Mouse (Mus musculus): ENCODE measurements around the gene Snx29. TPM values are rescaled to one million over a fixed set of nuclear protein-coding genes. Genes with fewer than 3 reads are reported as not detected.

Gene Snx29
- polyA plus RNA-seq, 1 experiment from 2014 or later = 8.2 TPM

DNA sequence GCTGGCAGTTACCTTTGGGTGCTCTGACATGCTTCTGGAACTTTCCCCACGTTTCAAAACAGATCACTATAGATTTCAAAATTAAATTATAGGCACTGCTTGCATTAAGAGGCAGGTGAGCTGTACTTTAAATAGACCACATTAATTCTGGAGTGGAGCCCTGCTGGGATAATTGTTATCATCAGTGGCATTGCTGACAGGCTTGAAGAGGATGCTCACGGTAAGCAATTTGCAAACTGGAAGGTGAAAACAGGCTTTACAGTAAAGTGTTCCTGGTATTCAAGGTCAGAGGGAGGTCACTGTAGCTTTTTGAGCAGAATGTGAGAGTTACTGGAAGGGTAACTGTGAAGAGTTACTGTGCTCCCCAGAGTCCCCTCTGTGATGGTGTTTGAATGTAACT is 66.6 kb downstream of the Snx29 start:
- no peaks in the 10 kb centered on the region for H3K36me3 ChIP-seq (ENCODE audit: control insufficient read depth, insufficient read depth)
- no peak overlapping the region for H3K27ac ChIP-seq (ENCODE audit: low read length)
- WGBS = 17% methylated on average over 2 of the region's 2 CpGs
- H3K27me3 ChIP-seq (ENCODE audit: control insufficient read depth, insufficient read depth, low read length) = no peaks in the 10 kb centered on the region
- H3K4me1 ChIP-seq (ENCODE audit: control insufficient read depth, insufficient read depth, low read length) = peaks cover 4% of the 10 kb centered on the region; the same call in 1 of the 2 replicates
- no peak overlapping the region for H3K4me3 ChIP-seq (ENCODE audit: low read length)
- H3K9me3 ChIP-seq (replicated peaks; ENCODE audit: control insufficient read depth, low read length) = no peaks in the 10 kb centered on the region
- ATAC-seq (replicated peaks; ENCODE audit: extremely low read depth, insufficient read depth, low FRiP score) = no peak
- H3K9ac ChIP-seq (ENCODE audit: low read length) = no peak overlapping the region
- H3K4me2 ChIP-seq (ENCODE audit: low read depth, low read length) = no peak overlapping the region

DNA sequence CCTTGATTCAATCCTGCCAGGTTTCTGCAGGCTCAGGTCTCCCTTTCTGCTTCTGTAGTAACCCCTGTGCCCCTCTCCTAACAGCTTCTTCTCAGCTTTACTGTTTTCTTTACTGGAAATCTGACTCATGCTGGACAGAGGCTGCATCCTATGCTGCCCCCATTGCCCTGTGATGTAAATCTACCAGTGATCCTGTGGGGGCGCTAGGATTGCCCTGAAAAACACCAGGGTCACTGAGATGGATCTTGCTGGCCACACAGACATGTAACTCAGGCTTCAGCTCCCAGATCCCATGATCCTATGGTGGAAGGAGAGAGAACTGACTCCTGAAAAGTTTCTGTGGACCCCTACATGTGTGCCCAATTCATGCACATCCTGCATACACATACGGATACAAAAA is 73.9 kb downstream of the Snx29 start:
- WGBS = 62% methylated on average over 2 of the region's 2 CpGs
- no peaks in the 10 kb centered on the region for H3K9me3 ChIP-seq (replicated peaks; ENCODE audit: control insufficient read depth, low read length)
- ATAC-seq (replicated peaks; ENCODE audit: extremely low read depth, insufficient read depth, low FRiP score) = no peak

DNA sequence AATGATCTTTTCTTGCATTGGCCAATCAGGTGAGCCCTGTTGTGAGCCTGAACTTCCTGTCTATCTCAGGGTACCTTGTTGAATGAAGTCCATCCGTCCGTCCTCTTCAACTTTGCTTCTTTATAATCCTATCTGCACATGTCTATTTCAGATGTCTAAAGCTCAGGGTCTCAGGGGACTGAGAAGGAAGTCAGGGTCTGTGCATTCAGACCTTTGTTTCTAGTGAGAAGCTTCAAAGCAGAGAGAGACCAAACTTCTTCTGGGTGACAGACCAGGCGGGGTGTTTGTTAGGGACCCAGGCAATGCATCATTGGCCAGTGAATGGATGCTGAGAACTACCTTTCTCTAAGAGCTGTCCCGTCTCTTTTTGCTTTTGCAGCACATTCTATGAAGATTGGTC is 76.7 kb downstream of the Snx29 start:
- 85% methylated on average over 4 of the region's 4 CpGs for WGBS
- H3K4me1 ChIP-seq (ENCODE audit: control insufficient read depth, insufficient read depth, low read length) = no peaks in the 10 kb centered on the region

More for the DNA sequence above, 73.9 kb downstream of the Snx29 start:
- Histone ChIP-seq H3K4me3 (ENCODE audit: low read length) (no peak overlapping the region), H3K9ac (ENCODE audit: low read length) (no peak overlapping the region), H3K27me3 (ENCODE audit: control insufficient read depth, insufficient read depth, low read length) (no peaks in the 10 kb centered on the region), H3K27ac (ENCODE audit: low read length) (no peak overlapping the region), H3K4me1 (ENCODE audit: control insufficient read depth, insufficient read depth, low read length) (no peaks in the 10 kb centered on the region), H3K4me2 (ENCODE audit: low read depth, low read length) (no peak overlapping the region), H3K36me3 (ENCODE audit: control insufficient read depth, insufficient read depth) (no peaks in the 10 kb centered on the region)

DNA sequence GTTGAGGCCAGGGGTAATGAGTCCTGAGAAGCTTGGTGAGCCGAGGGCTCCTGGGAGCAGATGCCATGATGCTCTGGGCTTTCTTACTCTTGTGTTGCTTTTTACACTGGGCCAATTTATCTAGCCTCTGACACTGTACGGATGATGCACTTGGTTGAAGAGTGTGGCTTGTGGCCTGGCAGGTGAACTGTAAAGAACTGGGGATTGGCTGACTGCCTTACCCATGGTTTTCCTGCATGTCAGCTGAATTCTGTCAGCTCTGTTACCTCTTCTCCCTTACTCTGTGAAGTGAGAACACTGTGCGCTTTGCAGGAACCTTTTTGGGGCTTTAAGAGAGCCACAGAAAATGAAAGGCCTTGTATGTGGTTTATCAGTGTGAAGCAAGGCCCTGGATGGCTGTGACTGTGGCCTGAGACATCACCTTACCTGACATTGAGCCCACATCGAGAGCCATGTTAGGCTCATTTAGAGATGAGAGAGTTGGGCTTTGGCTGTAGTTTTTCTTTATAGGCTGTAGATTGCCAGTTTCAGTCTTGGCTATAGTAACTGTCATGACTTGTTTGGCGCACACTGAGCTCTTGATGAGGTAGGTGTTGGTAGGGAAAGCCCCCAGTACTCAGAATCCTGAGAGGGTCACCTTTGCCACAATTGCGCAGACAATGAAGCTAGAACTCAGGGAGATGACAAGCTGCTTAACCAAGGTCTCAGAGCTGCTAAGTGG is 77.3 kb downstream of the Snx29 start:
- no peak overlapping the region for H3K9ac ChIP-seq (ENCODE audit: low read length)
- no peak overlapping the region for H3K4me3 ChIP-seq (ENCODE audit: low read length)
- H3K36me3 ChIP-seq (ENCODE audit: control insufficient read depth, insufficient read depth) = peaks cover 4% of the 10 kb centered on the region
- H3K4me2 ChIP-seq (ENCODE audit: low read depth, low read length) = no peak overlapping the region
- no peak for ATAC-seq (replicated peaks; ENCODE audit: extremely low read depth, insufficient read depth, low FRiP score)
- H3K9me3 ChIP-seq (replicated peaks; ENCODE audit: control insufficient read depth, low read length) = no peaks in the 10 kb centered on the region
- no peaks in the 10 kb centered on the region for H3K4me1 ChIP-seq (ENCODE audit: control insufficient read depth, insufficient read depth, low read length)
- H3K27me3 ChIP-seq (ENCODE audit: control insufficient read depth, insufficient read depth, low read length) = no peaks in the 10 kb centered on the region
- no peak overlapping the region for H3K27ac ChIP-seq (ENCODE audit: low read length)
- 88% methylated on average over 6 of the region's 6 CpGs for WGBS

More for the DNA sequence above, 76.7 kb downstream of the Snx29 start:
- no peak for ATAC-seq (replicated peaks; ENCODE audit: extremely low read depth, insufficient read depth, low FRiP score)
- H3K36me3 ChIP-seq (ENCODE audit: control insufficient read depth, insufficient read depth) = peaks cover 4% of the 10 kb centered on the region
- no peak overlapping the region for H3K9ac ChIP-seq (ENCODE audit: low read length)
- H3K4me3 ChIP-seq (ENCODE audit: low read length) = no peak overlapping the region
- H3K27ac ChIP-seq (ENCODE audit: low read length) = no peak overlapping the region
- H3K4me2 ChIP-seq (ENCODE audit: low read depth, low read length) = no peak overlapping the region
- H3K9me3 ChIP-seq (replicated peaks; ENCODE audit: control insufficient read depth, low read length) = no peaks in the 10 kb centered on the region
- H3K27me3 ChIP-seq (ENCODE audit: control insufficient read depth, insufficient read depth, low read length) = no peaks in the 10 kb centered on the region

DNA sequence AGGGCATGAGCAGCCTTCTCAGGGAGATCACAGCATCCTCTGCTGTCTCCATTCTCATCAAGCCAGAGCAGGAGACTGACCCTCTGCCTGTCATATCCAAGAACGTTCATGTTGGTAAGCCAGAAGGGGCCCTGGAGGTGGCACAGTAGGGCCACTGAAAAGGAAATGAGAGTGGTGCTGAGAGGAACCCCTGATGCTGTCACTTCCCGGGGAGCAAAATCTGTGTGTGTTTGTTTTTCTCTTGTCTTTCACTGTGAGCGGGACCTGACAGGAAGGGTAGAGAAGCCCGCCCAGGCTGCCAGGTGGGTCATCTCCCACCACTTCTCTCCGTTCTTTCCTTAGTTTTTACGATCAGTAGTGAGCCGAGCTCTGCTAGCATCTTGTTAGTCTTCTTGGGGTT is 78.2 kb downstream of the Snx29 start:
- 57% methylated on average over 7 of the region's 7 CpGs for WGBS
- Histone ChIP-seq H3K27me3 (ENCODE audit: control insufficient read depth, insufficient read depth, low read length) (no peaks in the 10 kb centered on the region), H3K4me3 (ENCODE audit: low read length) (no peak overlapping the region), H3K4me1 (ENCODE audit: control insufficient read depth, insufficient read depth, low read length) (no peaks in the 10 kb centered on the region), H3K9me3 (replicated peaks; ENCODE audit: control insufficient read depth, low read length) (no peaks in the 10 kb centered on the region), H3K27ac (ENCODE audit: low read length) (no peak overlapping the region), H3K36me3 (ENCODE audit: control insufficient read depth, insufficient read depth) (peaks cover 4% of the 10 kb centered on the region), H3K4me2 (ENCODE audit: low read depth, low read length) (no peak overlapping the region), H3K9ac (ENCODE audit: low read length) (no peak overlapping the region)
- no peak for ATAC-seq (replicated peaks; ENCODE audit: extremely low read depth, insufficient read depth, low FRiP score)

DNA sequence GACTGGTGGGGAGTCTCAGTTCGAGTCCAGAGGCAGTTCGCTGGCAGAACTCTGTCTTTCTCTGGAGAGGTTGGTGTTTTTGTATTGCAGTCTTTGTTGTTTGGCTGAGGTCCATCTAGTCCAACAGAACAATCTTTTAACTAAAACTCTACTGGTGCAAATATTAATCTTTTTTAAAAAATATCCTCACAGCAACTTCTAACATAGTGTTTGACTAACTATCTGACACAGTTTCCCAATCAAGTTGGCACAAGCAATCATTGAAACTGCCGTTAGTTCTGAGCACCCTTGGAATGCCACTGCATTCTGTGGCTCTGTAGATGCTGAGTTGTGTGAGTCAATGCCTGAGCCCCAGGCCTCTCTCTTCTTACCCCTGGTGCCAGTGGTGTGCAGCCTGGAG is 82.5 kb downstream of the Snx29 start:
- no peak overlapping the region for H3K9ac ChIP-seq (ENCODE audit: low read length)
- peaks cover 6% of the 10 kb centered on the region for H3K4me1 ChIP-seq (ENCODE audit: control insufficient read depth, insufficient read depth, low read length)
- H3K9me3 ChIP-seq (replicated peaks; ENCODE audit: control insufficient read depth, low read length) = no peaks in the 10 kb centered on the region
- 72% methylated on average over 3 of the region's 3 CpGs for WGBS
- no peak for ATAC-seq (replicated peaks; ENCODE audit: extremely low read depth, insufficient read depth, low FRiP score)
- no peak overlapping the region for H3K27ac ChIP-seq (ENCODE audit: low read length)
- H3K4me3 ChIP-seq (ENCODE audit: low read length) = no peak overlapping the region
- no peaks in the 10 kb centered on the region for H3K27me3 ChIP-seq (ENCODE audit: control insufficient read depth, insufficient read depth, low read length)
- peaks cover 4% of the 10 kb centered on the region for H3K36me3 ChIP-seq (ENCODE audit: control insufficient read depth, insufficient read depth)
- H3K4me2 ChIP-seq (ENCODE audit: low read depth, low read length) = no peak overlapping the region

DNA sequence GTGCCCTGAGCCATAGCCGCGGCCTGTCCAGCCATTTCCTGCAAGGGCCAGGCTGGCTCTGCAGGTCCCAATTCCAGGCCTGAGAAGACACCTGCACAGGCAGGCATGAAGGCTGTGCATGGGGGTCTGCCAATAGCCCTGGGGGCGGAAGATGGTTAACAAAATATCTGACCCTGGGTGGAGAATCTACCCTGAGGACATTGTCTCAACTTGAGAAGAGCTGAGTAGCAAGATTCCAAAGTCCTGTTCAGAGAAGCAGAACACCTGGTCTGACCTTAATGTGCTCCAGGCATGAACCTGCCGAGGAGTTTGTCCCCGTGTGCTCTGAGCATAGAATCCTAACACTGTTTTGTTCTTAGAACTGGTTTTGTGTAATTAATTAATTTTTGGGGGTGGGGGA is 83.5 kb downstream of the Snx29 start:
- peaks cover 6% of the 10 kb centered on the region for H3K4me1 ChIP-seq (ENCODE audit: control insufficient read depth, insufficient read depth, low read length)
- no peak overlapping the region for H3K4me2 ChIP-seq (ENCODE audit: low read depth, low read length)
- ATAC-seq (replicated peaks; ENCODE audit: extremely low read depth, insufficient read depth, low FRiP score) = no peak

DNA sequence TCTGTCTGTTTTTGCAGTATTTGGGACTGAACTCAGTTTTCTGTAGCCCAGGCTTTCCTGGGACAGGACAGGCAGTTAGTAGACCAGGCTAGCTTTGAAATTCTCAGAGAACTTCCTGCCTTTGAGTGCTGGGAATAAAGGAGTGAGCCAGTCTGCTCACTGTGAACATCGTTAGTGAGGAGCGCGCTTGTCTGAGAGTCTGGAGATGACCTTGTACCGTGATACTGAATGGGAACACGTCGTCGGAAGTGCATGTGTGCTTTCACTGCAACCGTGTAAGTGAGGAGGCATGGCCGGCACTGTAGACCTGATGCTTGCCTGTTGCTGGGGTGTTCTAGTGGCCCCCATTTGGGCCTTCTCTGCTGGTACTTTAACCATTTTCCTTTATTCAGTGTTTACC is 83.9 kb downstream of the Snx29 start:
- WGBS = 71% methylated on average over 9 of the region's 9 CpGs
- Histone ChIP-seq H3K4me3 (ENCODE audit: low read length) (no peak overlapping the region), H3K27ac (ENCODE audit: low read length) (no peak overlapping the region), H3K36me3 (ENCODE audit: control insufficient read depth, insufficient read depth) (peaks cover 4% of the 10 kb centered on the region), H3K9me3 (replicated peaks; ENCODE audit: control insufficient read depth, low read length) (no peaks in the 10 kb centered on the region), H3K27me3 (ENCODE audit: control insufficient read depth, insufficient read depth, low read length) (no peaks in the 10 kb centered on the region), H3K4me1 (ENCODE audit: control insufficient read depth, insufficient read depth, low read length) (peaks cover 6% of the 10 kb centered on the region), H3K9ac (ENCODE audit: low read length) (no peak overlapping the region), H3K4me2 (ENCODE audit: low read depth, low read length) (no peak overlapping the region)
- no peak for ATAC-seq (replicated peaks; ENCODE audit: extremely low read depth, insufficient read depth, low FRiP score)

More for the DNA sequence above, 83.5 kb downstream of the Snx29 start:
- no peak overlapping the region for H3K27ac ChIP-seq (ENCODE audit: low read length)
- H3K4me3 ChIP-seq (ENCODE audit: low read length) = no peak overlapping the region
- H3K36me3 ChIP-seq (ENCODE audit: control insufficient read depth, insufficient read depth) = peaks cover 4% of the 10 kb centered on the region
- no peaks in the 10 kb centered on the region for H3K9me3 ChIP-seq (replicated peaks; ENCODE audit: control insufficient read depth, low read length)
- no peaks in the 10 kb centered on the region for H3K27me3 ChIP-seq (ENCODE audit: control insufficient read depth, insufficient read depth, low read length)
- 93% methylated on average over 5 of the region's 5 CpGs for WGBS
- no peak overlapping the region for H3K9ac ChIP-seq (ENCODE audit: low read length)

DNA sequence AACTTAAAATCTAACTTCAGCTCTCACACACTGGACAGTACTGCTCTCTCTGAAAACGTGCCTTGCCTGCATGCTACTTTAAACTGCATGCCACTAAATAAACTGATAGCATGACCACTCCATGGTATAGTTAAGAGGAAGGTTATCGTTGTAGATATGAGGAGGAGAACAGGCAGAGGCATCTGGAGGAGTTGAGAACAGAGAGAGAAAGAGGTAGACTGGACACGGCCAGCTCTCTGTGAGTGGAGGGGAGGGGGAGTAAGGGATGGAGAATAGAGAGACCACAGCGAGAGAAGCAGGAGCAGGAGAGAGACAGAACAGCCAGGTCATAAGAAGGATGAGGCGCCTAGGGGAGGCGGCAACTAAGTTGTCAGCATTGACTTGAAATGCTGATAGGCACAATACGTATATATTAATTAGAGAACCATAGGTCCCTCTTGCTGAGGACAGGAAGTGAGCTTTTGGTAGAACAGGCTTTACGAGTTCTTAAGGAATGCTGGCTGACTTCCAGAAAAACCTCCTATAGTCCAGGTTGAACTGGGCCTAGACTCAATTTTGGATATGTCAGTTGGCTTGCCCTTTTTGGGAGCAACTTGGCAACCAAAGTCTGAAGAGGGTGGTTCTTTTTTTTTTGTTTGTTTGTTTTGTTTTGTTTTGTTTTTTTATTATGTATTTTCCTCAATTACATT is 85.4 kb downstream of the Snx29 start:
- Histone ChIP-seq H3K9ac (ENCODE audit: low read length) (no peak overlapping the region), H3K27me3 (ENCODE audit: control insufficient read depth, insufficient read depth, low read length) (no peaks in the 10 kb centered on the region), H3K27ac (ENCODE audit: low read length) (no peak overlapping the region), H3K36me3 (ENCODE audit: control insufficient read depth, insufficient read depth) (peaks cover 4% of the 10 kb centered on the region), H3K4me2 (ENCODE audit: low read depth, low read length) (no peak overlapping the region), H3K9me3 (replicated peaks; ENCODE audit: control insufficient read depth, low read length) (no peaks in the 10 kb centered on the region), H3K4me1 (ENCODE audit: control insufficient read depth, insufficient read depth, low read length) (peaks cover 6% of the 10 kb centered on the region), H3K4me3 (ENCODE audit: low read length) (no peak overlapping the region)
- ATAC-seq (replicated peaks; ENCODE audit: extremely low read depth, insufficient read depth, low FRiP score) = no peak
- WGBS = 50% methylated on average over 8 of the region's 8 CpGs
